Mouse (Mus musculus): Measurements from ENCODE around the gene Serpina12. TPM values are rescaled to one million over a fixed set of nuclear protein-coding genes. Genes with fewer than 3 reads are reported as not detected.

The Serpina12 gene
- polyA plus RNA-seq, 1 experiment from 2014 or later = not detected

GRCm38 (mm10) chr12:104000594-104000993, 43.6 kb downstream of the Serpina12 start:
- Histone ChIP-seq H3K4me1 (0 out of 2 replicates have a peak, but pooled peaks cover 4% of the 10 kb centered on the region), H3K27me3 (ENCODE audit: low read depth, poor library complexity, severe bottlenecking) (no peaks in the 10 kb centered on the region), H3K4me3 (no peak overlapping the region), H3K36me3 (no peaks in the 10 kb centered on the region), H3K9me3 (replicated peaks) (no peaks in the 10 kb centered on the region; the same call in 1 of the 2 replicates), H3K27ac (replicated peaks) (no peak overlapping the region)
- DNase-seq (ENCODE audit: low spot score) = no peak
- WGBS = 94% methylated on average over 3 of the region's 3 CpGs

GRCm38 (mm10) chr12:103999611-104000010, 44.6 kb downstream of the Serpina12 start:
- Histone ChIP-seq H3K27me3 (ENCODE audit: low read depth, poor library complexity, severe bottlenecking) (no peaks in the 10 kb centered on the region), H3K4me1 (0 out of 2 replicates have a peak, but pooled peaks cover 4% of the 10 kb centered on the region), H3K27ac (replicated peaks) (no peak overlapping the region), H3K36me3 (no peaks in the 10 kb centered on the region), H3K4me3 (no peak overlapping the region), H3K9me3 (replicated peaks) (no peaks in the 10 kb centered on the region; the same call in 1 of the 2 replicates)
- WGBS = 84% methylated on average over 8 of the region's 8 CpGs
- DNase-seq (ENCODE audit: low spot score) = no peak

GRCm38 (mm10) chr12:103996513-103996912, 47.7 kb downstream of the Serpina12 start:
- Histone ChIP-seq H3K4me3 (no peak overlapping the region), H3K27me3 (ENCODE audit: low read depth, poor library complexity, severe bottlenecking) (no peaks in the 10 kb centered on the region), H3K4me1 (0 out of 2 replicates have a peak, but pooled peaks cover 4% of the 10 kb centered on the region), H3K9me3 (replicated peaks) (no peaks in the 10 kb centered on the region), H3K27ac (replicated peaks) (no peak overlapping the region), H3K36me3 (no peaks in the 10 kb centered on the region)
- WGBS = 82% methylated on average over 2 of the region's 2 CpGs
- no peak for DNase-seq (ENCODE audit: low spot score)

GRCm38 (mm10) chr12:103995292-103996072, 48.8 kb downstream of the Serpina12 start:
- no peaks in the 10 kb centered on the region for H3K27me3 ChIP-seq (ENCODE audit: low read depth, poor library complexity, severe bottlenecking)
- H3K4me3 ChIP-seq = no peak overlapping the region
- no peaks in the 10 kb centered on the region for H3K36me3 ChIP-seq
- 0 out of 2 replicates have a peak, but pooled peaks cover 4% of the 10 kb centered on the region for H3K4me1 ChIP-seq
- WGBS = 41% methylated on average over 5 of the region's 5 CpGs
- H3K27ac ChIP-seq (replicated peaks) = no peak overlapping the region
- no peaks in the 10 kb centered on the region for H3K9me3 ChIP-seq (replicated peaks)
- DNase-seq (ENCODE audit: low spot score) = peak; percentile 59

GRCm38 (mm10) chr12:103992945-103993344, 51.3 kb downstream of the Serpina12 start:
- H3K27ac ChIP-seq (replicated peaks) = no peak overlapping the region
- H3K27me3 ChIP-seq (ENCODE audit: low read depth, poor library complexity, severe bottlenecking) = no peaks in the 10 kb centered on the region
- 83% methylated on average over 7 of the region's 7 CpGs for WGBS
- H3K9me3 ChIP-seq (replicated peaks) = no peaks in the 10 kb centered on the region
- no peak for DNase-seq (ENCODE audit: low spot score)
- H3K4me3 ChIP-seq = no peak overlapping the region
- H3K36me3 ChIP-seq = no peaks in the 10 kb centered on the region
- H3K4me1 ChIP-seq = 0 out of 2 replicates have a peak, but pooled peaks cover 4% of the 10 kb centered on the region

GRCm38 (mm10) chr12:103989857-103990256, 54.4 kb downstream of the Serpina12 start, which contains the start of gene Serpina11:
TSS of gene Serpina11 (minus strand) at chr12:103989957.
- DNase-seq (ENCODE audit: low spot score) = no peak
- WGBS = 91% methylated on average over 6 of the region's 6 CpGs
- no peaks in the 10 kb centered on the region for H3K36me3 ChIP-seq
- no peaks in the 10 kb centered on the region for H3K27me3 ChIP-seq (ENCODE audit: low read depth, poor library complexity, severe bottlenecking)
- H3K4me3 ChIP-seq = no peak within 1 kb of the TSS
- H3K27ac ChIP-seq (replicated peaks) = no peak within 1 kb of the TSS
- no peaks in the 10 kb centered on the region for H3K9me3 ChIP-seq (replicated peaks)
- H3K4me1 ChIP-seq = no peaks in the 10 kb centered on the region

- 72% methylated on average over 2 of the region's 2 CpGs for WGBS
- Histone ChIP-seq H3K9me3 (replicated peaks) (no peaks in the 10 kb centered on the region), H3K4me3 (no peak overlapping the region), H3K27ac (replicated peaks) (no peak overlapping the region), H3K36me3 (no peaks in the 10 kb centered on the region), H3K27me3 (ENCODE audit: low read depth, poor library complexity, severe bottlenecking) (no peaks in the 10 kb centered on the region), H3K4me1 (no peaks in the 10 kb centered on the region)
- DNase-seq (ENCODE audit: low spot score) = no peak
These were observed 54.8 kb downstream of the Serpina12 start for GRCm38 (mm10) chr12:103989514-103989767.

GRCm38 (mm10) chr12:103988754-103989513, 55.3 kb downstream of the Serpina12 start:
- Histone ChIP-seq H3K27ac (replicated peaks) (no peak overlapping the region), H3K4me3 (no peak overlapping the region), H3K9me3 (replicated peaks) (no peaks in the 10 kb centered on the region), H3K27me3 (ENCODE audit: low read depth, poor library complexity, severe bottlenecking) (no peaks in the 10 kb centered on the region), H3K4me1 (no peaks in the 10 kb centered on the region), H3K36me3 (no peaks in the 10 kb centered on the region)
- DNase-seq (ENCODE audit: low spot score) = no peak
- 65% methylated on average over 14 of the region's 14 CpGs for WGBS

- H3K27me3 ChIP-seq (ENCODE audit: low read depth, poor library complexity, severe bottlenecking) = no peaks in the 10 kb centered on the region
- WGBS = 69% methylated on average over 5 of the region's 5 CpGs
These were observed 58.4 kb downstream of the Serpina12 start for GRCm38 (mm10) chr12:103985868-103986267.

GRCm38 (mm10) chr12:103984935-103985334, 59.3 kb downstream of the Serpina12 start:
- 70% methylated on average over 4 of the region's 4 CpGs for WGBS
- Histone ChIP-seq H3K9me3 (replicated peaks) (no peaks in the 10 kb centered on the region), H3K4me3 (no peak overlapping the region), H3K36me3 (no peaks in the 10 kb centered on the region), H3K4me1 (no peaks in the 10 kb centered on the region), H3K27me3 (ENCODE audit: low read depth, poor library complexity, severe bottlenecking) (no peaks in the 10 kb centered on the region), H3K27ac (replicated peaks) (no peak overlapping the region)
- DNase-seq (ENCODE audit: low spot score) = peak; percentile 29

More at GRCm38 (mm10) chr12:103985868-103986267, 58.4 kb downstream of the Serpina12 start:
- DNase-seq (ENCODE audit: low spot score) = no peak
- Histone ChIP-seq H3K4me1 (no peaks in the 10 kb centered on the region), H3K9me3 (replicated peaks) (no peaks in the 10 kb centered on the region), H3K27ac (replicated peaks) (no peak overlapping the region), H3K36me3 (no peaks in the 10 kb centered on the region), H3K4me3 (no peak overlapping the region)

GRCm38 (mm10) chr12:103981646-103982360, 62.4 kb downstream of the Serpina12 start:
- Histone ChIP-seq H3K9me3 (replicated peaks) (no peaks in the 10 kb centered on the region), H3K4me3 (no peak overlapping the region), H3K27me3 (ENCODE audit: low read depth, poor library complexity, severe bottlenecking) (no peaks in the 10 kb centered on the region), H3K36me3 (no peaks in the 10 kb centered on the region), H3K4me1 (no peaks in the 10 kb centered on the region), H3K27ac (replicated peaks) (no peak overlapping the region)
- 83% methylated on average over 7 of the region's 7 CpGs for WGBS
- no peak for DNase-seq (ENCODE audit: low spot score)

All from midbrain, embryonic 10.5 days (tissue).